Mouse (Mus musculus): ENCODE results near the gene Acsf3.

DNA sequence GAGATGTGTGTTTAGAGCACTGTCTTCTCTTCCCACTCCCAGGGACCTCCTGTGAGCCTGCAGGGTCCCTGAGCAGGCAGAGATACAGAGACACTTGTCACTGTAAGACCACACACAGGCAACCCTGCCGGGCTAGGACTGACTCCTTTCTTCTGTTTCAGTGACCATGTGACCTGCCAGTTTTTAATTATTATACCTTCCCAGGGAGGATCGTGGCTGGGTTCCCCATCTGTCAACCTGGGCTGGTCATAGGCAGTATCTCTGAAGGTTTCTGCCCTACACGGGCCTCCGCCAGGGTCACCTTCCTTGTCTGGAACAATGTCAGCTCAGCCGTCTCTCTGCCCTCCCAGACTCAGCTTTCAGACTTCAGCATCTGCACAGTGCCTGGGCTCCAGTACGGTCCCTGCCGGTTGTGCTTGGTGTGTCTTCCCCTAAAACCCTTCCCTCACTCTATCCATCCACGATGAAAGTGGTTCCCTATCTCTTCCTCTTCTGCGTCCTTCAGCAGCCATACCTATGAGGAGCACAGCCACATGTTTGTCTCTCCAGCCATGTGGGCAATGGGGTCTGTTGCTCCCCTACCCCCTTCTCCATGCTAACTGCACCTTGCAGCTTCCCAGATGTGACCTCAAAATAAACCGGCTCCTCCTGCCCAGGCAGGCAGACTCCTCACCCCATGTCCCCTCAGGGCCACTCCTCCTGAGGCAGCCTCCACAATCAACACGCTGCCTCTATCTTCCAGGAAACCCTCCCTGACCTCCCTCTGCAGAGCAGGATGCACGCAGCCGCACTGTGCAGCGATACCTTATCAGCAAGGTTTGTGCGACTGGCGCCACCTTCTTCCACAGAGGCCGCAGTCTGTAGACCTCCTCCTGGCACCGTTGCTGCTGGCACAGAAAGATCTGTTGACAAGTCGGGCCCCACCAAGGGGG is 39.5 kb upstream of the Acsf3 start:
- TF ChIP-seq CTCF (IDR thresholded peaks at IDR 0.05; ENCODE audit: extremely low read depth, insufficient read length, insufficient replicate concordance, low read depth, low read length), result no peak
- TF ChIP-seq POLR2A (IDR thresholded peaks at IDR 0.05; ENCODE audit: low read depth, low read length), result no peak
